Mouse (Mus musculus) CH12.LX (cell line): Measurements from ENCODE around the gene S100b. TPM values are rescaled to one million over a fixed set of nuclear protein-coding genes. Genes with fewer than 3 reads are reported as not detected.

Experiments
- DNase-seq: peaks from one replicate; pipeline ENCODE4 v3.0.0-alpha.2; 2013; ENCODE audit errors: extremely low read depth
- H3K27ac ChIP-seq: 2 replicates; pipeline ENCODE4 v1.5.1; 2012; ENCODE audit warnings: low read depth, mild to moderate bottlenecking, control low read depth, moderate library complexity; ENCODE audit not compliant: insufficient read depth
- H3K27me3 ChIP-seq: replicated peaks from 2 replicates; pipeline ENCODE3; 2012; ENCODE audit warnings: inconsistent platforms
- H3K36me3 ChIP-seq, 2 experiments: replicated peaks in 1 of 2; 2 replicates each; pipeline versions ENCODE3 to v1.6.1; 2012; ENCODE audit warnings: inconsistent platforms in 1 of 2, low read length in 1 of 2, mild to moderate bottlenecking in 1 of 2, mixed read lengths in 1 of 2, moderate library complexity in 1 of 2; ENCODE audit not compliant: control insufficient read depth in 1 of 2, insufficient read depth in 1 of 2
- H3K4me1 ChIP-seq, 2 experiments: 2 replicates each; pipeline ENCODE4 v1.6.1; 2012; ENCODE audit warnings: inconsistent platforms in 1 of 2, moderate library complexity in 1 of 2; ENCODE audit not compliant: insufficient read depth in 2 of 2, control insufficient read depth in 1 of 2
- H3K4me2 ChIP-seq: 2 replicates; pipeline ENCODE4 v1.6.1; 2012; ENCODE audit warnings: low read depth, mild to moderate bottlenecking, control low read depth; ENCODE audit not compliant: poor library complexity, insufficient read depth, severe bottlenecking
- H3K4me3 ChIP-seq, 3 experiments: fragments of 150-350 bp in 1 of 3; sonication (generic) in 1 of 3; replicated peaks in 1 of 3; 2 replicates each; pipeline versions ENCODE3 to v1.5.1; 2011 to 2012; ENCODE audit warnings: low read depth in 2 of 3, low read length in 2 of 3, mild to moderate bottlenecking in 2 of 3, moderate library complexity in 2 of 3, control low read depth in 1 of 3, improper control_type of control experiment in 1 of 3, inconsistent platforms in 1 of 3, mixed read lengths in 1 of 3; ENCODE audit not compliant: poor library complexity in 1 of 3
- H3K79me2 ChIP-seq: replicated peaks from 2 replicates; pipeline ENCODE4 v1.6.1; 2012; ENCODE audit warnings: mild to moderate bottlenecking, moderate library complexity; ENCODE audit not compliant: control insufficient read depth, poor library complexity, insufficient read depth, severe bottlenecking; ENCODE audit errors: extremely low read depth
- H3K9ac ChIP-seq: 2 replicates; pipeline ENCODE4 v1.6.1; 2012; ENCODE audit warnings: low read depth, mild to moderate bottlenecking, control low read depth, moderate library complexity; ENCODE audit not compliant: insufficient read depth
- H3K9me3 ChIP-seq: replicated peaks from 2 replicates; pipeline ENCODE3; 2012; ENCODE audit warnings: low read length, inconsistent platforms, mixed read lengths
- BHLHE40 ChIP-seq: IDR thresholded peaks from 2 replicates; pipeline ENCODE4 v1.6.1; 2011; ENCODE audit warnings: mild to moderate bottlenecking, low read depth, low read length, improper control_type of control experiment
- CHD2 ChIP-seq: IDR thresholded peaks from 2 replicates; pipeline ENCODE4 v1.6.1; 2011; ENCODE audit warnings: low read length, improper control_type of control experiment
- CTCF ChIP-seq, 2 experiments: IDR thresholded peaks in 1 of 2; conservative IDR thresholded peaks in 1 of 2; 2 replicates each; pipeline ENCODE4 v1.5.1; 2011 to 2012; ENCODE audit warnings: low read depth in 2 of 2, low read length in 2 of 2, improper control_type of control experiment in 1 of 2, inconsistent platforms in 1 of 2, mild to moderate bottlenecking in 1 of 2, moderate library complexity in 1 of 2
- E2F4 ChIP-seq: IDR thresholded peaks from 2 replicates; pipeline ENCODE4 v1.6.1; 2011; ENCODE audit warnings: low read depth, low read length, improper control_type of control experiment; ENCODE audit not compliant: insufficient replicate concordance
- ELF1 ChIP-seq: IDR thresholded peaks from 2 replicates; pipeline ENCODE4 v1.6.1; 2014; ENCODE audit warnings: low read depth, mild to moderate bottlenecking, inconsistent platforms, low read length, improper control_type of control experiment
- GABPA ChIP-seq: IDR thresholded peaks from 2 replicates; pipeline ENCODE4 v1.6.1; 2012; ENCODE audit warnings: low read depth, low read length, improper control_type of control experiment, inconsistent platforms; ENCODE audit not compliant: insufficient replicate concordance
- HCFC1 ChIP-seq: IDR thresholded peaks from 2 replicates; pipeline ENCODE4 v1.6.1; 2012; ENCODE audit warnings: low read depth, mild to moderate bottlenecking, inconsistent platforms, low read length, improper control_type of control experiment
- IRF4 ChIP-seq: IDR thresholded peaks from 2 replicates; pipeline ENCODE4 v1.6.1; 2014; ENCODE audit warnings: low read depth, mild to moderate bottlenecking, inconsistent platforms, low read length, improper control_type of control experiment
- JUND ChIP-seq: conservative IDR thresholded peaks from 2 replicates; pipeline ENCODE4 v1.6.1; 2011; ENCODE audit warnings: low read depth, low read length, improper control_type of control experiment
- KAT2A ChIP-seq: IDR thresholded peaks from 2 replicates; pipeline ENCODE4 v1.6.1; 2012; ENCODE audit warnings: low read length, improper control_type of control experiment, inconsistent platforms; ENCODE audit not compliant: insufficient replicate concordance
- MAFK ChIP-seq: IDR thresholded peaks from 2 replicates; pipeline ENCODE4 v1.6.1; 2011; ENCODE audit warnings: low read length, improper control_type of control experiment; ENCODE audit not compliant: insufficient replicate concordance
- MAX ChIP-seq: IDR thresholded peaks from 2 replicates; pipeline ENCODE4 v1.6.1; 2011; ENCODE audit warnings: low read length, improper control_type of control experiment
- MXI1 ChIP-seq: IDR thresholded peaks from 2 replicates; pipeline ENCODE4 v1.6.1; 2011; ENCODE audit warnings: mild to moderate bottlenecking, low read depth, low read length, improper control_type of control experiment
- MYC ChIP-seq: IDR thresholded peaks from 2 replicates; pipeline ENCODE4 v1.6.1; 2011; ENCODE audit warnings: low read depth, mild to moderate bottlenecking, improper control_type of control experiment, low read length
- NELFE ChIP-seq: IDR thresholded peaks from 2 replicates; pipeline ENCODE4 v1.6.1; 2011; ENCODE audit warnings: low read depth, low read length, improper control_type of control experiment
- PAX5 ChIP-seq: IDR thresholded peaks from 2 replicates; pipeline ENCODE4 v1.6.1; 2012; ENCODE audit warnings: low read length, inconsistent platforms, mixed read lengths
- POLR2AphosphoS2 ChIP-seq: IDR thresholded peaks from 2 replicates; pipeline ENCODE4 v1.6.1; 2011; ENCODE audit warnings: low read depth, low read length, improper control_type of control experiment
- RAD21 ChIP-seq: IDR thresholded peaks from 2 replicates; pipeline ENCODE4 v1.6.1; 2011; ENCODE audit warnings: low read depth, mild to moderate bottlenecking, low read length, improper control_type of control experiment, moderate library complexity
- RCOR1 ChIP-seq: conservative IDR thresholded peaks from 2 replicates; pipeline ENCODE4 v1.6.1; 2012; ENCODE audit warnings: low read depth, mild to moderate bottlenecking, inconsistent platforms, low read length, improper control_type of control experiment
- SMC3 ChIP-seq: IDR thresholded peaks from 2 replicates; pipeline ENCODE4 v1.6.1; 2011; ENCODE audit warnings: low read depth, low read length, improper control_type of control experiment
- TCF12 ChIP-seq: IDR thresholded peaks from 2 replicates; pipeline ENCODE4 v1.6.1; 2014; ENCODE audit warnings: low read depth, mild to moderate bottlenecking, inconsistent platforms, low read length, improper control_type of control experiment
- UBTF ChIP-seq: IDR thresholded peaks from 2 replicates; pipeline ENCODE4 v1.6.1; 2012; ENCODE audit warnings: low read depth, mild to moderate bottlenecking, inconsistent platforms, low read length, improper control_type of control experiment, moderate library complexity
- USF1 ChIP-seq: IDR thresholded peaks from 2 replicates; pipeline ENCODE4 v1.6.1; 2014; ENCODE audit warnings: low read depth, mild to moderate bottlenecking, inconsistent platforms, low read length, improper control_type of control experiment
- USF2 ChIP-seq: conservative IDR thresholded peaks from 2 replicates; pipeline ENCODE4 v1.6.1; 2011; ENCODE audit warnings: low read depth, low read length, improper control_type of control experiment
- ZMIZ1 ChIP-seq: IDR thresholded peaks from 2 replicates; pipeline ENCODE4 v1.6.1; 2012; ENCODE audit warnings: low read depth, mild to moderate bottlenecking, inconsistent platforms, low read length, improper control_type of control experiment
- ZNF384 ChIP-seq: IDR thresholded peaks from 2 replicates; pipeline ENCODE4 v1.6.1; 2012; ENCODE audit warnings: low read depth, low read length, improper control_type of control experiment, inconsistent platforms
- dilution Hi-C: fragments of 300-500 bp; cut with MboI; formaldehyde crosslinking; loops from 2 replicates; pipeline ENCODE4 v1.14.3; 2020; ENCODE audit warnings: low sequenced_read_pairs; ENCODE audit not compliant: extremely low pct_unique_long_range_greater_than_20kb, extremely low pct_ligation_motif_present
- in situ Hi-C: fragments of 300-500 bp; cut with MboI; formaldehyde crosslinking; loops from 3 replicates; pipeline ENCODE4 v1.14.3; 2019; ENCODE audit warnings: low sequenced_read_pairs, low pct_ligation_motif_present, low pct_unique_long_range_greater_than_20kb, mixed read lengths
- polyA plus RNA-seq: library from polyadenylated mRNA; unstranded; fragments of >175 nt; gene quantifications from 2 replicates; pipeline ENCODE4 v1.2.1, GENCODE M21; 2012; ENCODE audit warnings: low read depth; ENCODE audit not compliant: insufficient read length
- total RNA-seq, 2 experiments: library from RNA; depleted of rRNA; stranded (reverse); fragments of 300-350 nt in 1 of 2; fragments of >200 nt in 1 of 2; gene quantifications; 2 replicates each; pipeline ENCODE4 v1.2.3; 2012 to 2014

S100b gene
- total and polyA plus RNA-seq, 3 experiments: not detected

- in situ Hi-C loops (no loop called here), dilution Hi-C loops (no loop called here)
- no peaks in the 10 kb centered on the region for H3K27me3 ChIP-seq
- no peak for TF ChIP-seq ELF1
- TF ChIP-seq IRF4: no peak
- no peak for TF ChIP-seq TCF12
- no peak for TF ChIP-seq JUND
- TF ChIP-seq ZMIZ1: no peak
- no peak overlapping the region for H3K9ac ChIP-seq
- peaks cover 0 to 6% of the 10 kb centered on the region in 2 experiments for H3K36me3 ChIP-seq
- no peak overlapping the region for H3K4me3 ChIP-seq
- no peaks in the 10 kb centered on the region for H3K79me2 ChIP-seq
- DNase-seq: no peak
- no peaks in the 10 kb centered on the region for H3K9me3 ChIP-seq
- H3K4me2 ChIP-seq: no peak overlapping the region
- peaks cover 0 to 6% of the 10 kb centered on the region in 2 experiments; a peak in 2 of 4 replicates for H3K4me1 ChIP-seq
- no peak overlapping the region for H3K27ac ChIP-seq
Observed at GRCm38 (mm10) chr10:76262431-76262830, 8.8 kb downstream of the S100b start.

- H3K9ac ChIP-seq: no peak overlapping the region
- no peaks in the 10 kb centered on the region for H3K79me2 ChIP-seq
- H3K4me3 ChIP-seq: no peak overlapping the region
- no peak overlapping the region for H3K4me2 ChIP-seq
- no peaks in the 10 kb centered on the region for H3K27me3 ChIP-seq
- H3K9me3 ChIP-seq: no peaks in the 10 kb centered on the region
- H3K27ac ChIP-seq: no peak overlapping the region
- H3K4me1 ChIP-seq: peaks cover 0 to 4% of the 10 kb centered on the region in 2 experiments; a peak in 1 of 4 replicates
- in situ Hi-C loops: no loop called here
- TF ChIP-seq CHD2: no peak
- TF ChIP-seq E2F4: no peak
- no peak for TF ChIP-seq MAFK
- TF ChIP-seq SMC3: peak; percentile 64
- no peak for TF ChIP-seq USF1
- peak; percentile 50; the same call in 1 of the 2 replicates for TF ChIP-seq MAX
- TF ChIP-seq MXI1: no peak
- no peak for TF ChIP-seq GABPA
- TF ChIP-seq USF2: no peak
- TF ChIP-seq UBTF: no peak
- no peak for TF ChIP-seq PAX5
- TF ChIP-seq ELF1: no peak
- TF ChIP-seq ZNF384: no peak
- TF ChIP-seq HCFC1: peak; percentile 21; the same call in 1 of the 2 replicates
- TF ChIP-seq TCF12: no peak
- no peak for TF ChIP-seq KAT2A
- TF ChIP-seq NELFE: no peak
- TF ChIP-seq BHLHE40: peak; percentile 47; the same call in 1 of the 2 replicates
- TF ChIP-seq MYC: 0 out of 2 replicates have a peak, but pooled peaks have one; percentile 55
- peak; percentile 18 for TF ChIP-seq RAD21
- TF ChIP-seq RCOR1: no peak
- no peak for TF ChIP-seq POLR2AphosphoS2
- peak; percentile 50 to 71 for TF ChIP-seq CTCF (conservative IDR thresholded peaks at IDR 0.05 in 1 of 2, IDR thresholded peaks at IDR 0.05 in 1 of 2; ENCODE audit: low read depth in 2 of 2, low read length in 2 of 2)
- peaks cover 0 to 22% of the 10 kb centered on the region in 2 experiments for H3K36me3 ChIP-seq
- dilution Hi-C loops: no loop called here
- peak; percentile 61 for DNase-seq
Observed at GRCm38 (mm10) chr10:76271238-76271637, 17.6 kb downstream of the S100b start.
